Comparison of ENCODE assay signal across 8 mouse cellular contexts in the genomic region with DNA sequence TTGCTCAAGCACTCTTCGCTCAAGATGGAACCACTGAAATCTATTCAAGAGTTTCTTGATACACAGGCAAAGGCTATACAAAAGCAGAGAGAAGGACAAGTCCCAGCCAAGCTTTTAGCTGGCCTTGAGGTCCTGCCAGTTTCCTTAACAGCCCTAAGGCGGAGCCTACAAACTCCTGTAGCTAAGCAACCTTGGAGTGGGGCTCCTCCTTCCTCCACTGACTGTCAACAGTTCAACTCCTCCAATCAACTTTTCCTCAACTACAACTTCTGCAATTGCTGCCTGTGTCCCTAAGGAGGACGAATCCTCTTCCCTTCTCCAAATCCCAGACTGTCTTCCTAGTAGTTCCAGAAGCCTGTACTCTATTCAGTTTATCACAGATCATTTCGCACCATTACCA. TPM values are rescaled to one million over a fixed set of nuclear protein-coding genes. Genes with fewer than 3 reads are reported as not detected.
DNase-seq lines count a peak whose midpoint lies in the region; ATAC-seq and TF ChIP-seq lines count a peak whose summit lies in the region.

No protein-coding gene starts in this region.

- peak overlapping the region; percentile 76 for H3K9ac ChIP-seq in CH12.LX (ENCODE audit: insufficient read depth, low read depth)
- peak overlapping the region; percentile 84 for H3K9ac ChIP-seq in intestine, embryonic 15.5 days
- H3K9ac ChIP-seq in liver, embryonic 16.5 days (ENCODE audit: low read depth, low read length): peak overlapping the region; percentile 87
- H3K9ac ChIP-seq in neural tube, embryonic 13.5 days: peak overlapping the region; percentile 93

- TF ChIP-seq EP300 in CH12.LX (IDR thresholded peaks at IDR 0.05; ENCODE audit: low read length): no peak

- peak overlapping the region; percentile 96 for H3K4me2 ChIP-seq in CH12.LX (ENCODE audit: insufficient read depth, low read depth, poor library complexity, severe bottlenecking)
- peak overlapping the region; percentile 85 for H3K4me2 ChIP-seq in intestine, embryonic 15.5 days (replicated peaks)
- H3K4me2 ChIP-seq in liver, embryonic 16.5 days (ENCODE audit: low read depth, low read length): peak overlapping the region; percentile 87
- peak overlapping the region; percentile 90 for H3K4me2 ChIP-seq in neural tube, embryonic 13.5 days

- ATAC-seq in granulocyte monocyte progenitor cell, adult 5-6 weeks (replicated peaks; ENCODE audit: poor library complexity, severe bottlenecking): peak; percentile 60
- ATAC-seq in intestine, embryonic 15.5 days: peak; percentile 64
- ATAC-seq in liver, embryonic 16.5 days (ENCODE audit: low read depth): peak; percentile 71
- no peak for ATAC-seq in neural tube, embryonic 13.5 days (ENCODE audit: low read depth)

- 47% methylated on average over 4 of the region's 4 CpGs for WGBS in intestine, embryonic 15.5 days
- WGBS in liver, embryonic 16.5 days (ENCODE audit: insufficient replicate concordance): 32% methylated on average over 4 of the region's 4 CpGs
- WGBS in neural tube, embryonic 13.5 days: 52% methylated on average over 4 of the region's 4 CpGs

- no peak for TF ChIP-seq RAD21 in CH12.LX (IDR thresholded peaks at IDR 0.05; ENCODE audit: low read depth, low read length)

- peak overlapping the region; percentile 76 to 87 (median 84) for H3K4me3 ChIP-seq in CH12.LX (replicated peaks in 1 of 3; ENCODE audit: low read depth in 2 of 3, low read length in 2 of 3, poor library complexity in 1 of 3)
- peak overlapping the region; percentile 98 for H3K4me3 ChIP-seq in intestine, embryonic 15.5 days (replicated peaks)
- H3K4me3 ChIP-seq in liver, embryonic 16.5 days (ENCODE audit: low read depth, low read length): peak overlapping the region; percentile 92
- peak overlapping the region; percentile 90 for H3K4me3 ChIP-seq in neural tube, embryonic 13.5 days

- no peak overlapping the region for H3K27ac ChIP-seq in CH12.LX (ENCODE audit: insufficient read depth, low read depth)
- no peak overlapping the region for H3K27ac ChIP-seq in intestine, embryonic 15.5 days
- peak overlapping the region; percentile 87 for H3K27ac ChIP-seq in liver, embryonic 16.5 days (ENCODE audit: low read length)
- no peak overlapping the region for H3K27ac ChIP-seq in neural tube, embryonic 13.5 days (replicated peaks)

- in situ Hi-C loops in CH12.LX (cut with MboI; ENCODE audit: low pct_ligation_motif_present, low pct_unique_long_range_greater_than_20kb, low sequenced_read_pairs): loop anchor here (5.0 kb wide), 1 partner anchor 74 kb away; the partner anchor contains the start of gene Tecta

- 0 out of 2 replicates have a peak, but pooled peaks cover 4% of the 10 kb centered on the region for H3K79me2 ChIP-seq in CH12.LX (replicated peaks; ENCODE audit: control insufficient read depth, extremely low read depth, insufficient read depth, poor library complexity, severe bottlenecking)

- H3K27me3 ChIP-seq in CH12.LX (replicated peaks): peaks cover 25% of the 10 kb centered on the region
- no peaks in the 10 kb centered on the region for H3K27me3 ChIP-seq in intestine, embryonic 15.5 days (replicated peaks)
- no peaks in the 10 kb centered on the region for H3K27me3 ChIP-seq in liver, embryonic 16.5 days (ENCODE audit: control insufficient read depth, insufficient read depth, low read depth, low read length)
- H3K27me3 ChIP-seq in neural tube, embryonic 13.5 days: no peaks in the 10 kb centered on the region; the same call in 1 of the 2 replicates

- peaks cover 0 to 43% of the 10 kb centered on the region in 2 experiments; a peak in 2 of 4 replicates for H3K4me1 ChIP-seq in CH12.LX (ENCODE audit: control insufficient read depth in 1 of 2, insufficient read depth in 2 of 2)
- peaks cover 22% of the 10 kb centered on the region; the same call in 1 of the 2 replicates for H3K4me1 ChIP-seq in intestine, embryonic 15.5 days (replicated peaks)
- H3K4me1 ChIP-seq in liver, embryonic 16.5 days (ENCODE audit: control insufficient read depth, low read depth, low read length): peaks cover 32% of the 10 kb centered on the region
- peaks cover 41% of the 10 kb centered on the region for H3K4me1 ChIP-seq in neural tube, embryonic 13.5 days (replicated peaks)

- TF ChIP-seq CTCF in CH12.LX (conservative IDR thresholded peaks at IDR 0.05 in 1 of 2, IDR thresholded peaks at IDR 0.05 in 1 of 2; ENCODE audit: low read depth in 2 of 2, low read length in 2 of 2): no peak

- no peak for TF ChIP-seq POLR2A in CH12.LX (IDR thresholded peaks at IDR 0.05; ENCODE audit: low read depth, low read length)

- no peaks in the 10 kb centered on the region for H3K9me3 ChIP-seq in CH12.LX (replicated peaks; ENCODE audit: low read length)
- no peaks in the 10 kb centered on the region for H3K9me3 ChIP-seq in intestine, embryonic 15.5 days
- no peaks in the 10 kb centered on the region for H3K9me3 ChIP-seq in liver, embryonic 16.5 days (replicated peaks; ENCODE audit: control insufficient read depth, low read length)
- H3K9me3 ChIP-seq in neural tube, embryonic 13.5 days: no peaks in the 10 kb centered on the region

- peaks cover 0 to 18% of the 10 kb centered on the region in 2 experiments for H3K36me3 ChIP-seq in CH12.LX (replicated peaks in 1 of 2; ENCODE audit: control insufficient read depth in 1 of 2, insufficient read depth in 1 of 2, low read length in 1 of 2)
- no peaks in the 10 kb centered on the region for H3K36me3 ChIP-seq in intestine, embryonic 15.5 days
- no peaks in the 10 kb centered on the region for H3K36me3 ChIP-seq in liver, embryonic 16.5 days (ENCODE audit: control insufficient read depth, insufficient read depth)
- 0 out of 2 replicates have a peak, but pooled peaks cover 5% of the 10 kb centered on the region for H3K36me3 ChIP-seq in neural tube, embryonic 13.5 days

- DNase-seq in 3134 (ENCODE audit: extremely low read depth, insufficient read length, low spot score): peak; percentile 29
- DNase-seq in CH12.LX (ENCODE audit: extremely low read depth): peak; percentile 49
- DNase-seq in c-Kit-positive CD71-positive TER-119-positive erythroid progenitor cells, embryonic 14.5 days (ENCODE audit: low spot score): peak; percentile 51
- DNase-seq in layer of hippocampus, postnatal 25 days (ENCODE audit: extremely low spot score in 1 of 2, low spot score in 1 of 2): no peak

- dilution Hi-C loops in CH12.LX (cut with MboI; ENCODE audit: extremely low pct_ligation_motif_present, extremely low pct_unique_long_range_greater_than_20kb, low sequenced_read_pairs): no loop called here

TF ChIP-seq in CH12.LX, 34 proteins besides CTCF, POLR2A, EP300 and RAD21:
- TF ChIP-seq GABPA (IDR thresholded peaks at IDR 0.05; ENCODE audit: insufficient replicate concordance, low read depth, low read length) (no peak), MAFK (IDR thresholded peaks at IDR 0.05; ENCODE audit: insufficient replicate concordance, low read length) (no peak), SMC3 (IDR thresholded peaks at IDR 0.05; ENCODE audit: low read depth, low read length) (no peak), JUND (conservative IDR thresholded peaks at IDR 0.05; ENCODE audit: low read depth, low read length) (no peak), ZKSCAN1 (IDR thresholded peaks at IDR 0.05; ENCODE audit: borderline replicate concordance, low read depth, low read length) (no peak), POLR2AphosphoS2 (IDR thresholded peaks at IDR 0.05; ENCODE audit: low read depth, low read length) (no peak)

RNA-seq across cellular contexts. Expression of gene Tbcel, which starts 36.4 kb away (rescaled TPM):
- total RNA-seq in CH12.LX (2012; rRNA removed) (5.2 and 5.3 TPM in 2 replicates), CH12.LX (2014; rRNA removed) (5.9 and 6.0 TPM in 2 replicates)
- 8.6 and 10.0 TPM in 2 replicates for polyA plus RNA-seq in CH12.LX (2012; ENCODE audit: insufficient read length, low read depth)
- 10.0 and 14.3 TPM in 2 replicates for total RNA-seq in granulocyte monocyte progenitor cell, adult 5-6 weeks (2014; fragmentation: Nextera tagmentation)
- total RNA-seq in granulocyte monocyte progenitor cell, adult 5-6 weeks (2017): 9.7 and 11.3 TPM in 2 replicates
- 4.5 and 4.7 TPM in 2 replicates for polyA plus RNA-seq in intestine, embryonic 15.5 days (2015; fragmentation: Nextera tagmentation; extraction: Ambion mirVana)
- polyA plus RNA-seq in liver, embryonic 16.5 days (2015; fragmentation: Nextera tagmentation; extraction: Ambion mirVana): 11.6 and 13.0 TPM in 2 replicates
- polyA plus RNA-seq in neural tube, embryonic 13.5 days (2015; fragmentation: Nextera tagmentation; extraction: Ambion mirVana): 4.9 and 5.0 TPM in 2 replicates
- 10 to 100 TPM; 57.2 to 57.6 TPM for total RNA-seq in layer of hippocampus, postnatal 25 days (2021)

Comparison
In these comparisons a context has a peak if more than half of its experiments do, and no peak if none do; other contexts are left out.
1. DNase-seq: peak in 3134 (single experiment), CH12.LX (single experiment) and c-Kit-positive CD71-positive TER-119-positive erythroid progenitor cells, embryonic 14.5 days (single experiment); none in layer of hippocampus, postnatal 25 days (0 of 2).
2. Peak in every context shown above with its lines, with median percentiles within 50 percentile points of each other: H3K4me2 ChIP-seq, H3K4me3 ChIP-seq and H3K9ac ChIP-seq.